Mouse (Mus musculus) stomach, postnatal 0 days (tissue): ENCODE data around the gene Tpm1.

Experiments
- CTCF ChIP-seq: IDR thresholded peaks from 2 replicates; pipeline ENCODE4 v1.5.1; 2016; ENCODE audit warnings: antibody characterized with exemption, low read depth, mild to moderate bottlenecking, moderate library complexity
- EP300 ChIP-seq: optimal IDR thresholded peaks from 2 replicates; pipeline ENCODE3; 2016; ENCODE audit warnings: antibody characterized with exemption

DNA sequence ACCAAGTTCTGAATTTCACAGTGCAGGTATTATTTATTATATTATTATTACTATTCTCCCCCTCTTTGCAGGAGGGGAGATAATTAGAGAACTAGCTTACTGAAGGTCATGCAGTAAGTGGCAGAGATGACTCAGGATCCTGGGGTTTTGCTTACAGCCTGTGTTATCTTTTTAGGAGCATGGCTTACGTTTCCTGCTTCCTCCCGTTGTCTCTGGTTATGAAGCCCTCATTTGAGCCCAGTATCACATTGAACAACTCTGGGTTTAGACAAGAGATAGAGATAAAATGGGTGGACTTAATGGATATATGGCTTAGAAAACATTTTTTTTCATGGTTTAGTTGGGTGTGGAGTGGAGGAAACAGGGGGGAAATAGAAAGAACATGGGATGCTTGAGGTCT is 35.7 kb downstream of the Tpm1 start:
- TF ChIP-seq CTCF (no peak), EP300 (no peak)
